Mouse (Mus musculus) erythroid progenitor cell, adult 5-6 weeks (primary cell): ENCODE results near the gene Acaa1b. TPM values are rescaled to one million over a fixed set of nuclear protein-coding genes. Genes with fewer than 3 reads are reported as not detected.

ENCODE experiments used
- total RNA-seq, 2 experiments: library from RNA; stranded (forward) in 1 of 2; stranded (reverse) in 1 of 2; fragments of 150-400 nt in 1 of 2; fragments of 186-747, 209-891 nt in 1 of 2; gene quantifications; 2 replicates each; pipeline versions ENCODE4 v1.2.3 to v1.2.4; 2015 to 2017; ENCODE audit warnings: low replicate concordance in 2 of 2

Acaa1b gene
- total RNA-seq, 2 experiments from 2014 or later, result not detected

Other genes starting within 250 kb of the Acaa1b start
- gene Ctdspl, start 230.6 kb downstream of the Acaa1b start, total RNA-seq (2015; ENCODE audit: low replicate concordance), result 0.72 and 4.2 TPM in 2 replicates
- 0.38 and 2.2 TPM in 2 replicates for gene Ctdspl, start 230.6 kb downstream of the Acaa1b start, total RNA-seq (2017; ENCODE audit: low replicate concordance)
- gene Vill, start 104.3 kb downstream of the Acaa1b start, total RNA-seq (2015; ENCODE audit: low replicate concordance), result 1.8 TPM in 1 of 2 replicates, not detected in the other
- 1.9 TPM in 1 of 2 replicates, not detected in the other for gene Vill, start 104.3 kb downstream of the Acaa1b start, total RNA-seq (2017; ENCODE audit: low replicate concordance)
- gene Plcd1, start 63.6 kb downstream of the Acaa1b start, total RNA-seq (2015; ENCODE audit: low replicate concordance), result not detected in 2 replicates
- not detected in 2 replicates for gene Plcd1, start 63.6 kb downstream of the Acaa1b start, total RNA-seq (2017; ENCODE audit: low replicate concordance)
- gene Dlec1, start 54.6 kb downstream of the Acaa1b start, total RNA-seq (2015; ENCODE audit: low replicate concordance), result 0.36 TPM in 1 of 2 replicates, not detected in the other
- not detected in 2 replicates for gene Dlec1, start 54.6 kb downstream of the Acaa1b start, total RNA-seq (2017; ENCODE audit: low replicate concordance)
- gene Gm47289, start 2.1 kb upstream of the Acaa1b start, total RNA-seq (2015; ENCODE audit: low replicate concordance), result not detected in 2 replicates
- gene Gm47289, start 2.1 kb upstream of the Acaa1b start, total RNA-seq (2017; ENCODE audit: low replicate concordance), result not detected in 2 replicates
- not detected in 2 replicates for gene Slc22a13, start 52.0 kb upstream of the Acaa1b start, total RNA-seq (2015; ENCODE audit: low replicate concordance)
- gene Slc22a13, start 52.0 kb upstream of the Acaa1b start, total RNA-seq (2017; ENCODE audit: low replicate concordance), result not detected in 2 replicates
- 20.9 and 48.6 TPM in 2 replicates for gene Oxsr1, start 165.3 kb upstream of the Acaa1b start, total RNA-seq (2015; ENCODE audit: low replicate concordance)
- gene Oxsr1, start 165.3 kb upstream of the Acaa1b start, total RNA-seq (2017; ENCODE audit: low replicate concordance), result 35.0 and 37.1 TPM in 2 replicates
- 5.9 and 10.8 TPM in 2 replicates for gene Acaa1a, start 182.6 kb upstream of the Acaa1b start, total RNA-seq (2015; ENCODE audit: low replicate concordance)
- gene Acaa1a, start 182.6 kb upstream of the Acaa1b start, total RNA-seq (2017; ENCODE audit: low replicate concordance), result 5.2 and 5.4 TPM in 2 replicates
- 22.6 and 25.9 TPM in 2 replicates for gene Myd88, start 184.3 kb upstream of the Acaa1b start, total RNA-seq (2015; ENCODE audit: low replicate concordance)
- gene Myd88, start 184.3 kb upstream of the Acaa1b start, total RNA-seq (2017; ENCODE audit: low replicate concordance), result 5.9 and 14.0 TPM in 2 replicates
- not detected in 2 replicates for gene Xylb, start 200.3 kb upstream of the Acaa1b start, total RNA-seq (2015; ENCODE audit: low replicate concordance)
- not detected in 2 replicates for gene Xylb, start 200.3 kb upstream of the Acaa1b start, total RNA-seq (2017; ENCODE audit: low replicate concordance)
- not detected in 2 replicates for gene Slc22a14, start 208.5 kb upstream of the Acaa1b start, total RNA-seq (2015; ENCODE audit: low replicate concordance)
- not detected in 2 replicates for gene Slc22a14, start 208.5 kb upstream of the Acaa1b start, total RNA-seq (2017; ENCODE audit: low replicate concordance)
- gene Acvr2b, start 245.0 kb upstream of the Acaa1b start, total RNA-seq (2015; ENCODE audit: low replicate concordance), result not detected in 2 replicates
- 0.26 TPM in 1 of 2 replicates, not detected in the other for gene Acvr2b, start 245.0 kb upstream of the Acaa1b start, total RNA-seq (2017; ENCODE audit: low replicate concordance)